Mouse (Mus musculus) hindbrain, embryonic 13.5 days (tissue): ENCODE data around the gene Tdrkh. TPM values are rescaled to one million over a fixed set of nuclear protein-coding genes. Genes with fewer than 3 reads are reported as not detected.

ENCODE experiments used
- ATAC-seq: fragments of 200-750 bp; cut with Nextera tagmentation; 2 replicates; pipeline ENCODE4 v1.8.0; 2017; ENCODE audit warnings: moderate TSS enrichment; ENCODE audit not compliant: low FRiP score
- H3K27ac ChIP-seq: fragments of 300-500 bp; sonication (generic); 2 replicates; pipeline ENCODE4 v1.5.1; 2015; ENCODE audit warnings: inconsistent platforms, mild to moderate bottlenecking, moderate library complexity
- H3K27me3 ChIP-seq: fragments of 300-500 bp; sonication (generic); 2 replicates; pipeline ENCODE4 v1.6.1; 2015; ENCODE audit warnings: mild to moderate bottlenecking, inconsistent platforms
- H3K36me3 ChIP-seq: fragments of 300-500 bp; sonication (generic); 2 replicates; pipeline ENCODE4 v1.6.1; 2015; ENCODE audit warnings: mild to moderate bottlenecking, inconsistent platforms
- H3K4me1 ChIP-seq: fragments of 300-500 bp; sonication (generic); replicated peaks from 2 replicates; pipeline ENCODE4 v1.6.1; 2015; ENCODE audit warnings: inconsistent platforms
- H3K4me2 ChIP-seq: fragments of 300-500 bp; sonication (generic); 2 replicates; pipeline ENCODE4 v1.6.1; 2015; ENCODE audit warnings: inconsistent platforms, mild to moderate bottlenecking, moderate library complexity
- H3K4me3 ChIP-seq: fragments of 300-500 bp; sonication (generic); 2 replicates; pipeline ENCODE4 v1.5.1; 2015; ENCODE audit warnings: mild to moderate bottlenecking, inconsistent platforms
- H3K9ac ChIP-seq: fragments of 300-500 bp; sonication (generic); 2 replicates; pipeline ENCODE4 v1.6.1; 2015; ENCODE audit warnings: mild to moderate bottlenecking, inconsistent platforms
- H3K9me3 ChIP-seq: fragments of 300-500 bp; sonication (generic); 2 replicates; pipeline ENCODE4 v1.6.1; 2016; ENCODE audit warnings: inconsistent platforms
- WGBS: fragments of 180-500 bp; shearing (Covaris S2); methylation state at CpG from one replicate; pipeline ENCODE4 v1.1.7; 2015; 5-methylcytosine and 5-hydroxymethylcytosine counted together
- polyA plus RNA-seq: library from polyadenylated mRNA; unstranded; fragments of >200 nt; fragmentation: Nextera tagmentation; extraction: Ambion mirVana; gene quantifications from 2 replicates; pipeline ENCODE4 v1.2.1, GENCODE M21; 2015

Tdrkh gene
- polyA plus RNA-seq, 1 experiment from 2014 or later, result 58.8 TPM

DNA sequence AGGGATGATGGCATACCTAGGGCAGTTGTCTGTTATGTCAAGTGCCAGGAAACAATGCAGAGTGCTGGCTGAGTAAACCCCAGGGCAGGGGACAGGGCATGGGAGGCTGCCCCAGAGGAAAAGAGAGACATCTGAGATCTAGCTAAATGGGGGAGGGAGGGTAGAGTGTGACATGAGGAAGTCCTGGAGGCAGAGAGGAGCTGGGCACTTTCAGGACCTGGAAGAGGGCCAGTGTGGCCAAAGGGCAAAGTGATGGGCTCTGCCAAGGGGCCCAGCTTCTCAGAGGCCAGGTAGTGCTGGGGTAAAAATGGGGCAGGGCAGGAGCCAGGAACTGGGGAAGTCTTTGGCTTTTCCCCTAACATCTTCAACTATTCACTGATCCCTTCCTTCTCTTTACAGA is 38.4 kb upstream of the Tdrkh start:
- Histone ChIP-seq H3K9me3 (no peaks in the 10 kb centered on the region), H3K4me1 (peaks cover 24% of the 10 kb centered on the region), H3K4me3 (no peak overlapping the region), H3K9ac (no peak overlapping the region), H3K27me3 (peaks cover 22% of the 10 kb centered on the region), H3K27ac (no peak overlapping the region), H3K4me2 (no peak overlapping the region), H3K36me3 (no peaks in the 10 kb centered on the region)
- ATAC-seq, result no peak

DNA sequence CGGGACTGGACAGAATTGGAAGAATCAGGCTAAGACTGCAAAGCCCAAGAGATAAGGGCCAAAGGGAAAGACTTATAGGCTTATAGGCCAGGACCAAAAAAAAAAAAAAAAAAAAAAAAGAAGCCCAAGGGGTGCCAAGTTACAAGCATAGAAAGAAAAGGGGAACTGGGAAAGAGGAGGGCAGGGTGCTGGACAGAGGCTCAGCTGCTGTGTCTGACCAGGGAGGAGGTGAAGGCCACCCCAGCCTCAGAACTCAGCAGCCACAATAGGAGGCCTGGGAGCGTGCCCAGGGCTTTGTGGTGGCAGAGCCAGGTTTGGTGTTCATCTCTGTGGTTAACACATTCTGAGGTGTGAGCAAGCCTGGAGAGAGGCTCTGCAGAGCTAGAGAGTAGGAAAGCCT is 37.9 kb upstream of the Tdrkh start:
- 65% methylated on average over 2 of the region's 2 CpGs for WGBS
- Histone ChIP-seq H3K4me2 (no peak overlapping the region), H3K9ac (no peak overlapping the region), H3K27ac (no peak overlapping the region), H3K4me3 (no peak overlapping the region), H3K36me3 (no peaks in the 10 kb centered on the region), H3K9me3 (no peaks in the 10 kb centered on the region), H3K4me1 (peaks cover 27% of the 10 kb centered on the region), H3K27me3 (peaks cover 22% of the 10 kb centered on the region)
- no peak for ATAC-seq

DNA sequence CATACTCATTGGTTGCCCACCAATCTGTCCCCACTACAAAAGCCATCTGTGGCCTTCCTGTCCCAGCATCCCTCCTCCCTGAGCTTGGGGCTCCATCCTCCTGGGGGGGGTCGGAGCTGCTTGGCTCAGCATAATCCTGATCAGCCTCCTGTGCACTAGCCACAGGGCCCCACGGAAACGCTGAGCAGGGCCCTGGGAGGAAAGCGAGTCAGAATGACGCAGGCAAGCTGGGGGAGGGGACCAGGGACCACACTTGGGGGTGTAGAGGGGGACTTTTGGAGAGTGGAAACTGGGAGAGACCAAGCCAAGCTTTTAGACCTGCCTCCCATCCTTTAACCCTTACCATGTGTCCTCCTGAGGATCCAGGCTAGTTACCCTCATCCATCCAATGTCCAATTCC is 37.2 kb upstream of the Tdrkh start:
- no peak overlapping the region for H3K4me3 ChIP-seq
- no peak overlapping the region for H3K4me2 ChIP-seq
- peaks cover 22% of the 10 kb centered on the region for H3K27me3 ChIP-seq
- H3K4me1 ChIP-seq, result peaks cover 27% of the 10 kb centered on the region
- H3K36me3 ChIP-seq, result no peaks in the 10 kb centered on the region
- H3K27ac ChIP-seq, result no peak overlapping the region
- no peaks in the 10 kb centered on the region for H3K9me3 ChIP-seq
- WGBS, result 65% methylated on average over 5 of the region's 5 CpGs
- no peak for ATAC-seq
- H3K9ac ChIP-seq, result no peak overlapping the region

DNA sequence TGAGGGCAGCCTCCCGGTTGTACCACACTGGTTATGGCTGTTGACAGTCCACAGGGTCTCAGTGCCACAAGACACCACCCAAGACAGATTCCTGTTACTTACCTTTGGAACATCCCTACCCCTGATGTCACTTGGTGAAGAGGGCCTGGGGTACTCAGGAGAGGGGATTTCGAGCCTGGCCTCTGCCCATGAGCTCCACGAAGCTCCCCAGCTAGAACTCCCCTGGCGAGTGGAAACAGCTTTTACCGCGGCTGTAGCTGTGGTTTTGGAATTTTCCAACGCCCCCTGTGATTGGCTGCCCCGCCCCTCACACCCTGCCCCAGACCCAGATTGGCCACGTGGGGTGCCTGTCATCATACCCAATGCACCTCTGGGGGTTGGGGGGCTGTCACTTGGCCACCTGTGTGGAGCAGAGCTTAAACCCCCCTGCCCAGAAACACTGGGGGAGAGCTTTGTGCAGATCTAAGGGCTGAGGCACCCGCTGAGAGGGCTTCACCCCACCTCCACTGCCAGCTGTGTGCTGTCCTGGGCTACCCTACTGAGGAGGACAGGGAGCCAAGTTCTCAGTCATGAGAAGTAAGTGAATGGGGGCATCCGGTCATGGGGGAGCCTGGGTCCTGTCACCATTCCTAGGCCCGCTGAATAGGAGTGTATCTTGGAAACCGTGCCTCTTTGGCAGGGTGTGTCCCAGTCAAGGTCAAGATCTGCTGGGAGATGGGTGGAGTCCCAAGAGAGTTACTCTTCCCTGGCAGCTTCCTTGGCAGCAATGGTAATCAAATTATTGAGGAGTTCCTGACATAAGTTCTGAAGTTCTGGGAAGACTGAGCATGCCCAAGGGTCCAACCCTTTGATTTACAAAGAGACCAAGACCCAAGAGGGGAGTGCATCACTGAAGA is 35.8 kb upstream of the Tdrkh start:
- peaks cover 17% of the 10 kb centered on the region for H3K4me1 ChIP-seq
- no peaks in the 10 kb centered on the region for H3K36me3 ChIP-seq
- H3K4me2 ChIP-seq, result no peak overlapping the region
- WGBS, result 23% methylated on average over 13 of the region's 13 CpGs
- no peaks in the 10 kb centered on the region for H3K9me3 ChIP-seq
- no peak for ATAC-seq
- no peak overlapping the region for H3K27ac ChIP-seq
- H3K27me3 ChIP-seq, result peaks cover 22% of the 10 kb centered on the region
- no peak overlapping the region for H3K9ac ChIP-seq
- H3K4me3 ChIP-seq, result no peak overlapping the region

DNA sequence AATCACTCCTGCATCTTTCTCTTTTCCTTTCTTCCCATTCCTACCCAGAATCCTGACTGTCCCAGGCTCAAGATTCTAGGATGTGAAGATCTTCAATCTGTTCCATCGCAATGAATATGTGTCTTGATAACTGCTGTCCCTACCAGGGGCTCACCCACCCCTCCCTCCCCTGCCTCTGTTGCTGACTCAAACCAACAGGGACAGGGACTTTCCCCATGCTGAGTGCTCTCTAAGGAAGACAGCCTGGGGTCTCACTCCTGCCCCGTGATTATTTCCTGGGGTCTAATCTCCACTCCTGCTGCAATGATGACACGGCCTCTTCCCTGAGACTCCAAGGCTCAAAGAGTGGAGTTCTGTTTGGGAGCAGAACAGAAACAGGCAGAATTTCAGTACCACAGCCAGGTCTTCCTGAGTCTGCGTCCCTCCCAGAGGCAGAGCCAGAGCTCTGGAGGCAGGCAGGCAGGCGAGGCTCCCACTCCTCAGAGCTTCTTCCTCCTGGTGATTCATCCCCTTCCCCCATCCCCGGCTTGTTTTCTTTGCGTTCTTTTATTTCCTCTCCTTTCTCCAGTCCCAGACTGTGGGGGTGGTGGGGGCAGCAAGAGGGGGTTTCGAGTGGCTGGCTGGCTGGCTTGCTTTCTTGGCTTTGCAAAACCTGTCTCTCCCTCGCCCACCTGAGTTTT is 33.1 kb upstream of the Tdrkh start:
- no peaks in the 10 kb centered on the region for H3K36me3 ChIP-seq
- H3K4me2 ChIP-seq, result no peak overlapping the region
- H3K4me1 ChIP-seq, result peaks cover 3% of the 10 kb centered on the region; the same call in 1 of the 2 replicates
- H3K9me3 ChIP-seq, result no peaks in the 10 kb centered on the region
- ATAC-seq, result no peak
- H3K9ac ChIP-seq, result peak overlapping the region; percentile 19; the same call in 1 of the 2 replicates
- H3K27ac ChIP-seq, result no peak overlapping the region
- WGBS, result 26% methylated on average over 9 of the region's 9 CpGs
- no peak overlapping the region for H3K4me3 ChIP-seq
- peaks cover 3% of the 10 kb centered on the region; the same call in 1 of the 2 replicates for H3K27me3 ChIP-seq

DNA sequence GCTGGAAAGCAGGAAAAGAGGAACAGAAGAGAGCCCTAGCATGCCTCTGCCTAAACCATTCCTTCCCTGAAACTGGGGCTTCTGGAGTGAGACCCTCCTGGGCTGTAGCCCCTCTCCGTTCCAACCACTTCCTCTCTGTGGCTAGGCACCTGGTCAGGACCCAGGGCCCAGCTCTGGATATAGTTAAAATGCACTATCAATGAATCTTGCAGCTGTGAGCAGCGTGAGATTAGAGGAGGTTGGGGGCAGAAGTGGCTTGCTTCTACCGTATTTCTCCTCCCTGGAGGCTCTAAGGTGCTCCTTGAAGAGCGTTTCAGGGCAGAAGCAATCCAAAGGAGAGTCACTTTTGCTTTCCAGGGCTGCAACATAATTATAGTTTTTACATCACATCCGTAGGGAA is 30.8 kb upstream of the Tdrkh start:
- ATAC-seq, result no peak
- Histone ChIP-seq H3K9me3 (no peaks in the 10 kb centered on the region), H3K27ac (no peak overlapping the region), H3K36me3 (no peaks in the 10 kb centered on the region), H3K4me1 (peaks cover 3% of the 10 kb centered on the region; the same call in 1 of the 2 replicates), H3K4me3 (no peak overlapping the region), H3K9ac (no peak overlapping the region), H3K4me2 (no peak overlapping the region), H3K27me3 (peaks cover under 1% of the 10 kb centered on the region; the same call in 1 of the 2 replicates)
- WGBS, result 82% methylated on average over 5 of the region's 5 CpGs

DNA sequence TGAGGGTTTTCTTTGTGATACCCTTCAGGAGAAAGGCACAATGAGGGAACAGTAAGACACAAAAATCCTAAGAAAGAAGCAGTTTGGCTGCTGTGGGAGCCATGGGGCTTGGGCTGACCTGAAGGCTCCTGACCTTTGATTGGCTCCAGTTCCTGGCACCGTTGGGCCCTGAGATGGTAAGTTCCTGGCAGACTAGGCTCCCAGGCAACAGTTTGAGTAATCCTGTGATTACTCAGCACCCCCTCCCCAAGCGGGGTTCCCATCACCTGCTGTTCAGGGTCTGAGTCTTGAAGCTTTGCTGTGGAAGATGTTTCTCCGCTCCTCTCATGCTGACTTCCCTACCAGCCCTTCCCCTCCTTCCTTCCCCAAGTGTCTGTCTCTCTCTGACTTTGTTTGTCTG is 29.6 kb upstream of the Tdrkh start:
- no peaks in the 10 kb centered on the region for H3K36me3 ChIP-seq
- H3K27me3 ChIP-seq, result no peaks in the 10 kb centered on the region
- ATAC-seq, result no peak
- peaks cover 3% of the 10 kb centered on the region; the same call in 1 of the 2 replicates for H3K4me1 ChIP-seq
- no peaks in the 10 kb centered on the region for H3K9me3 ChIP-seq
- WGBS, result 68% methylated on average over 3 of the region's 3 CpGs
- no peak overlapping the region for H3K4me2 ChIP-seq
- H3K27ac ChIP-seq, result no peak overlapping the region
- H3K4me3 ChIP-seq, result no peak overlapping the region
- no peak overlapping the region for H3K9ac ChIP-seq

DNA sequence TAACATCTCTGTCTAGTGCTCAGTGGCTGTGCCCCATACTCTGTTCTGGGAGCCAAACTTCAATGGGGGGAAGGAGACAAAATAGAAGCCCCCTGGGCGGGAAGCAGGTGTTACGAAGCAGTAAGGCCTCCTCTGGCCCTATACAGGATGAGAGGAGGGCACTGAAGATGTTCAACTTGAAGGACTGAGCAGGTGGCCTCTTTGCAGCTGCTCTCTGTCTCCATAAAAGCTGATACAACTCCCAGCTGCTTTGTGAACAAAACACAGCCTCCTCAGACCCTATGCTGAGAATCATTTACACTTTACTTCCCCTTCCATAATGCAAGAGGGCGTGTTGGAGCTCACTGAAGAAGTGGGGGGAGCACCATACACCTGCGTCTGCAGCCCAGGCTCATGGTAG is 26.4 kb upstream of the Tdrkh start:
- no peak for ATAC-seq
- WGBS, result 62% methylated on average over 4 of the region's 4 CpGs
- H3K4me2 ChIP-seq, result no peak overlapping the region

DNA sequence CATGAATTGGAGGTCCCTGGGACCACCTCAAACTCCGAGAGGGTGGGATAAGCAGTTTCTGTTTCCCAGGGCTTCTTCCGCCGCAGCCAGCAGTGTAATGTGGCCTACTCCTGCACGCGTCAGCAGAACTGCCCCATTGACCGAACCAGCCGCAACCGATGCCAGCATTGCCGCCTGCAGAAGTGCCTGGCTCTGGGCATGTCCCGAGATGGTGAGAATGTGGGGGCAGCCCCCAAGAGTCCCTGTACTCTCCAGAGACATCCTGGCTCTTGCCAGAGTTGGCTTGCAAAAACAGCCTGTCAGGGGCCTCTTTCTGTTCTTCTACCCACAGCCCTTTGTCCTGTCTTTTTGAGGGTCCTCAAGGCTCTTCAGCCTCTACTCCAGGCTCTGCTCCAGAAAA is 25.7 kb upstream of the Tdrkh start:
- no peak overlapping the region for H3K4me2 ChIP-seq
- WGBS, result 89% methylated on average over 10 of the region's 10 CpGs
- ATAC-seq, result no peak
- no peak overlapping the region for H3K27ac ChIP-seq
- H3K27me3 ChIP-seq, result no peaks in the 10 kb centered on the region
- H3K9me3 ChIP-seq, result no peaks in the 10 kb centered on the region
- H3K4me1 ChIP-seq, result no peaks in the 10 kb centered on the region
- no peak overlapping the region for H3K9ac ChIP-seq
- no peak overlapping the region for H3K4me3 ChIP-seq
- H3K36me3 ChIP-seq, result no peaks in the 10 kb centered on the region

More for the DNA sequence above, 26.4 kb upstream of the Tdrkh start:
- Histone ChIP-seq H3K36me3 (no peaks in the 10 kb centered on the region), H3K9ac (no peak overlapping the region), H3K27me3 (no peaks in the 10 kb centered on the region), H3K4me3 (no peak overlapping the region), H3K27ac (no peak overlapping the region), H3K9me3 (no peaks in the 10 kb centered on the region), H3K4me1 (no peaks in the 10 kb centered on the region)

DNA sequence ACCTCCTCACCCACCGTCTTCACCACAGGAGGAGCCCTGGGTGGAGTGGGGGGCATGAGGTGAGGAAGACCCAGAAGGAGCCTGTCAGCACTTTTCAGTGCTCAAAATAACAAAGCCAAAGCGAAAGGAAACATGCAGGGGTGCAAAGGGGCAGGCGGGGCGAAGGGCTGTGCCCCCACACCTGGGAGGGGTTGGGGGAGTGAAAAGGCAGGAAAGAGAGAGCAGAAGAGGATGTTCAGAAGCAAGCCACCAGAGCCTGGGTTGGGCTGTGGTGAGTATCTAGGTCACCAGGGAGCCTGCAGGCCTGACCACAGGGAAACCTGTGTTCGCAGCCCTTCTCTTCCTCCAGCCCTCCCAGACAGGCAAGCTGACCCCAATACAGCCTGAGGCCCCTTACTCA is 25.0 kb upstream of the Tdrkh start:
- WGBS, result 84% methylated on average over 5 of the region's 5 CpGs
- Histone ChIP-seq H3K4me1 (no peaks in the 10 kb centered on the region), H3K27ac (no peak overlapping the region)

DNA sequence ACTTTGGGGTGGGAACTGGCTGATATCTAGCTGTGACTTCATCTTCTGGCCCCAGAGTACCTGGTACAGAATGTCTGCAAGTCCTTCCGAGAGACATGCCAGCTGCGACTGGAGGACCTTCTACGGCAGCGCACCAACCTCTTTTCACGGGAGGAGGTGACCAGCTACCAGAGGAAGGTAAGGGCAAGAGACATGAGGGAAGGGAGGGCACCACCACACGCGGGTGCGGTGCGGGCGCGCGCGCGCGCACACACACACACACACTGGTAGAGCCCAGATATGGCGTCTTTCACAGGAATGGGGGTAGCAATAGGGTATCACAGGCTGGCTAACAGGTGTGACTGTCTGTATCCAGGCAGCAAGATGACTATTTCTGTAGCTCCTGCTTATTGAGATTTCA is 23.7 kb upstream of the Tdrkh start:
- no peak overlapping the region for H3K4me3 ChIP-seq
- H3K4me1 ChIP-seq, result no peaks in the 10 kb centered on the region
- no peaks in the 10 kb centered on the region for H3K9me3 ChIP-seq
- no peak overlapping the region for H3K27ac ChIP-seq
- ATAC-seq, result no peak
- H3K9ac ChIP-seq, result no peak overlapping the region
- H3K36me3 ChIP-seq, result no peaks in the 10 kb centered on the region
- H3K27me3 ChIP-seq, result no peaks in the 10 kb centered on the region
- 98% methylated on average over 16 of the region's 16 CpGs for WGBS
- no peak overlapping the region for H3K4me2 ChIP-seq

More for the DNA sequence above, 25.0 kb upstream of the Tdrkh start:
- H3K9me3 ChIP-seq, result no peaks in the 10 kb centered on the region
- ATAC-seq, result no peak
- H3K9ac ChIP-seq, result no peak overlapping the region
- H3K4me3 ChIP-seq, result no peak overlapping the region
- H3K27me3 ChIP-seq, result no peaks in the 10 kb centered on the region
- H3K4me2 ChIP-seq, result no peak overlapping the region
- no peaks in the 10 kb centered on the region for H3K36me3 ChIP-seq

DNA sequence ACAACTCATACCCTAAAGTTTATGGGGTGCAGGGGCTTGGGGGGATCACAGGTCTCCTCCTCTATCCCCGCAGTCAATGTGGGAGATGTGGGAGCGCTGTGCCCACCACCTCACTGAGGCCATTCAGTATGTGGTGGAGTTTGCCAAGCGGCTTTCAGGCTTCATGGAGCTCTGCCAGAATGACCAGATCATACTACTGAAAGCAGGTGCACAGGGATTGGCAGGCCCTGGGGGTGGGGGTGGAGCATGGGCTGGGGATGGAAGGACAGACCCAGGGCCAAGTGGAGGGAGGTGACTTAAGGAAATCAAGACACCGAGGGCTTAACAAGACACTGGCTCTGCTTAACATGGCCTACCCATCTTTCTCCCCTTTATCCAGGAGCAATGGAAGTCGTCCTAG is 22.1 kb upstream of the Tdrkh start:
- Histone ChIP-seq H3K9ac (no peak overlapping the region), H3K9me3 (no peaks in the 10 kb centered on the region), H3K27me3 (no peaks in the 10 kb centered on the region), H3K27ac (no peak overlapping the region), H3K36me3 (no peaks in the 10 kb centered on the region), H3K4me3 (no peak overlapping the region), H3K4me1 (no peaks in the 10 kb centered on the region), H3K4me2 (no peak overlapping the region)
- WGBS, result 82% methylated on average over 5 of the region's 5 CpGs
- ATAC-seq, result no peak
